Mouse (Mus musculus): ENCODE data around the gene Mtfp1.
A peak's percentile ranks its signal among the peaks of the same experiment; 100 is the strongest.
"Not testable (repeated sequence)": the region's sequence is repeated elsewhere in the genome, so short reads cannot be mapped to it uniquely, and the experiment has no call there.

Mtfp1 gene

GRCm38 (mm10) chr11:4116458-4117141 lies 21.4 kb upstream of the Mtfp1 start:
- ATAC-seq (ENCODE audit: insufficient number of reproducible peaks, low FRiP score, low TSS enrichment): no peak

GRCm38 (mm10) chr11:4115407-4115806 lies 20.2 kb upstream of the Mtfp1 start:
- ATAC-seq (ENCODE audit: insufficient number of reproducible peaks, low FRiP score, low TSS enrichment): no peak

GRCm38 (mm10) chr11:4114541-4114940 lies 19.3 kb upstream of the Mtfp1 start:
- not testable (repeated sequence) for ATAC-seq (ENCODE audit: insufficient number of reproducible peaks, low FRiP score, low TSS enrichment)

- no peak for ATAC-seq (ENCODE audit: insufficient number of reproducible peaks, low FRiP score, low TSS enrichment)
These were observed 18.7 kb upstream of the Mtfp1 start for GRCm38 (mm10) chr11:4113970-4114369.

- no peak for ATAC-seq (ENCODE audit: insufficient number of reproducible peaks, low FRiP score, low TSS enrichment)
These were observed 18.3 kb upstream of the Mtfp1 start for GRCm38 (mm10) chr11:4113496-4113895.

DNA sequence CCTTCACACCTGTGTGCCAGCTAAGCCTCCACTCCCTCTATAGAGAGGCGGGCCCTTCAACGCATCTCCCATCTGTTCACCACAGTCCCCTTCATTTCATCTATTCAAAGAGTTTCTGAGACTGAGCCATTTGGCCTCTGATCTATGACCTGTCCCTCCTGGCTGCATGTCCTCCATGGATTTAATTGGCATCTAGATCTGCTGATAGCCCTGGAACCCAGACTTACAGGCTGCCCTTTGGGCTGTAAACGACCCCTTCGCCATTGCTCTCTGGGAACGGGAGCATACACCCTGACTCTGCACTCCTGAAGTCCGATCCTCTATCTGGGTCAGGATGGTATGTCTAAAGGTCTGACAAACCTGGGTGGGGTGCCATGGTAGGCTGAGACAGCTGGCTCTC lies 17.6 kb upstream of the Mtfp1 start:
- ATAC-seq (ENCODE audit: insufficient number of reproducible peaks, low FRiP score, low TSS enrichment): no peak

- no peak for ATAC-seq (ENCODE audit: insufficient number of reproducible peaks, low FRiP score, low TSS enrichment)
These were observed 16.8 kb upstream of the Mtfp1 start for GRCm38 (mm10) chr11:4112033-4112432.

GRCm38 (mm10) chr11:4108691-4109090 lies 13.4 kb upstream of the Mtfp1 start:
- ATAC-seq (ENCODE audit: insufficient number of reproducible peaks, low FRiP score, low TSS enrichment): no peak

- not testable (repeated sequence) for ATAC-seq (ENCODE audit: insufficient number of reproducible peaks, low FRiP score, low TSS enrichment)
These were observed 12.7 kb upstream of the Mtfp1 start for GRCm38 (mm10) chr11:4107901-4108300.

- ATAC-seq (ENCODE audit: insufficient number of reproducible peaks, low FRiP score, low TSS enrichment): no peak
These were observed 10.2 kb upstream of the Mtfp1 start for GRCm38 (mm10) chr11:4105444-4105843.

DNA sequence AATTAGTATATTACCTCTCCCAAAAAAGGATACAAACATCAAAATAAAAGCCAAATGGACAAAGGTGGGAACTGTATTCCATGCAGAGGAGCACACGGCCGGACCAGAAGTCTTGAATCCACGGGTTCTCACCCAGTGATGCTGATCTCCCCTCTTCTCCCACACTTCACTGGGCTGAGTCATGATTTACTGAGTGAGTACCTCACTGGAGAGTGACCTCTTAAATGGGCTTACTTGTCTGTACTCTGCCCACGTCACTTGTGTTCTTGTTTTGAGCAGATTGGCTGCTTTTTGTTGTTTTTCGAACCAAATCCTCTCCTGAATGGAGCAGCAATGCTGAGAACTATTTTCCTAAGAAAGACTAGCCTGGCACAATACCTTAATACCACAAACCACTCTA lies 9.7 kb upstream of the Mtfp1 start:
- ATAC-seq (ENCODE audit: insufficient number of reproducible peaks, low FRiP score, low TSS enrichment): no peak

- no peak for ATAC-seq (ENCODE audit: insufficient number of reproducible peaks, low FRiP score, low TSS enrichment)
These were observed 8.3 kb upstream of the Mtfp1 start for GRCm38 (mm10) chr11:4103522-4103921.

GRCm38 (mm10) chr11:4101851-4102250 lies 6.6 kb upstream of the Mtfp1 start:
- ATAC-seq (ENCODE audit: insufficient number of reproducible peaks, low FRiP score, low TSS enrichment): no peak

GRCm38 (mm10) chr11:4099447-4099846 lies 4.2 kb upstream of the Mtfp1 start:
- no peak for ATAC-seq (ENCODE audit: insufficient number of reproducible peaks, low FRiP score, low TSS enrichment)

DNA sequence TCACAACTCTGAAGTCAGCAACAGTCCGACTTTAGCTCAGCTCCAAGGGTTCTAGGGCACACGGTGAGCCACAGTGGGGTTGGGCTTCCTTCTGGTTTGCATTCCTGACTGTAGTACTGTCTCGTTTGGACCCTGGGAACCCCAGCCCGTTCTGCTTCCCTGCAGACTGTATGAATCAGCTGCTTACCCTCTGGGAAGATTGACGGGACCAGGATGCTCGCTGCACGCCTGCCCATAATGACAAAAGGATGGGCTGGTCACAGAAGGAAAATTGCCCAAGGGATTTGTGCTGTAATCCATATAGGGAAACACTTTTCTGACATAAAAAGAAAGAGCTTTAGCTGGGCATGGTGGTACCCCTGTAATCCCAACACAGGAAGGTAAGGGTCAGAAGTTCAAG lies 3.6 kb upstream of the Mtfp1 start:
- ATAC-seq (ENCODE audit: insufficient number of reproducible peaks, low FRiP score, low TSS enrichment): no peak

DNA sequence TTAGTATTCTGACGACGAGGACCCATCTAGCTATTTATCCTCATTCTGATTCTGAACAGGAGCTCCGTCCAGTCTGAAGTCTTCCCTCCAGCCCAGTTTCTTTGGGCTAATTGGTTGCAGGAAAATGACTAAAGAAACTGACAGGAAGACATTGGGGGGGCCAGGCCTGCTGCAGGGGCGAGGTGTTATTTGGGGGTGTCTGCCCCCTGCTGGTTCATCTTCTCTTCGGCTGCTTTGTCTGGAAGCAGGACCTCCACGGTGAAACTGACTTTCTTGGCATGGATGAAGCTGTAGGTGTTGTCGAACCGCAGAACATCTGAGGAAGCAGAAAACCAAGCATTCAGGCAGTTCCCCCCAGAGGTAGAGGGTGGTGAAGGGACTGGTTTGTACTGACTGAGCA lies 2.9 kb upstream of the Mtfp1 start:
- no peak for ATAC-seq (ENCODE audit: insufficient number of reproducible peaks, low FRiP score, low TSS enrichment)

DNA sequence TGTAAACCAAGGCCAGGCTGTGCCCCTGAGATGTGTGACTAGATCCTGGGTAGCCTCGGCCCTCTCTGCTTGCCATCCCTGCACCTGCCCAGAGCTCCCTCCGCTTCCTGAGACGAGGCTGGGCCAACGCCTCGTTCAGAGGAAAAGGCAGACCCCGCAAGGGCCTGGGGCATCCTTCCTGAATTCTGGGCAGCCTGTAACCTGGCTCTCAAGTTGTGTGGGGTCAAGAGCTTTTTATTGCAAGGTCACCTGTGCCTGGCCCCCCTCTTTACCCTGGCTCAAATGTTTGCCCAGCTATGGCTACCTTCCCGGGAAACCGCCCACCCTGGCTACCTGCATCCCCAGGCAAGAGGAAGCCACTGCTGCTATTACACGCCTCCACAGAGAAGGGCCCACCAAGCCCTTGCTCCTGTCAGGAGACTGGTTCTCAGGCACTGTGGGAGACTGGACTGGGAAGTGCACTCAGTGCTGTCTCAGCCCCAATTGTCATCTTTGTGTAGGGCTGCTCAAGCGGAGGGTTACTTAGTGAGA lies 1.9 kb upstream of the Mtfp1 start:
- ATAC-seq (ENCODE audit: insufficient number of reproducible peaks, low FRiP score, low TSS enrichment): no peak; the same call in 1 of the 2 replicates

- peak; percentile 96 for ATAC-seq (ENCODE audit: insufficient number of reproducible peaks, low FRiP score, low TSS enrichment)
These were observed 1.1 kb upstream of the Mtfp1 start for GRCm38 (mm10) chr11:4096054-4096984.

DNA sequence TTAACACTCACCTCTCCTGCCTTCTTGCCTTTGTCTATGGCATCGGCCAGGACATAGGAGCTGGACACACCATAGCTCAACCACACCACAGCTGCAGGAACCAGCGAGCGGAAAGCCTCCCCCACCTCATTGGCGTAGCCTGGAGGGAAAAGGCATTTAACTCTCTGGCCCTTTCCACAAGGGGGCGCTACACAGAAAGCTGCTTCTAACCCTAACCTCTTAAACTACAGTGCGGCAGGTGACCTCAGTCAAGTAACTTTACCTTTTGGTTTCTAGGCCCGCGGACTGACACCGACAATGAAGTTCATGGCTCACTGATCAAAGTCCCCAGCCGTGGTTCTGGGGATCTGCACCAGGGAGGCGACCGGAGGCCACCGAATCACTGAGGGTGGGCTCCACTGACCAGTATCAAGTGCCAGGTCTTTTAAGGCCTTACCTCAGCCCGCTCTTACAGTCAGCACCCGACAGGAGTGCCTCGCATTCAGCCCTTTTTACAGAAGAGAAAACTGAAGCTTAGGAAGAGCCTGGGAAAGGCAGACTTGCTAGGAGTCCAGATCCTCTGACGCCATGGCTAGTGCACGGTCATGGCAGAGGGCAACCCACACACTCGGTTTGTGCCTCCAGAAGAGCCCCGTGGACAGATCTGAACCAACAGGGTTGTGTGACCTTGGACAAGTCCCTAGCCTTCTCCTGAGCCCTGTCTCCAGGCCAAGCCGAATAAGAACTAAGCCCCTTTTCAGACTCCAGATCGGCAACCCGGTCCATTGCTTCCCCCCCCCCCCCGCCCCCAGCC lies 671 bp downstream of the Mtfp1 start:
- no peak for ATAC-seq (ENCODE audit: insufficient number of reproducible peaks, low FRiP score, low TSS enrichment)
